Mouse (Mus musculus) embryonic facial prominence, embryonic 11.5 days (tissue): Measurements from ENCODE around the gene Sbk1. TPM values are rescaled to one million over a fixed set of nuclear protein-coding genes. Genes with fewer than 3 reads are reported as not detected.

Source experiments
- ATAC-seq: fragments of 200-750 bp; cut with Nextera tagmentation; replicated peaks from 2 replicates; pipeline ENCODE4 v1.8.0; 2017; ENCODE audit warnings: low read depth; ENCODE audit not compliant: insufficient number of reproducible peaks, low FRiP score, low TSS enrichment
- DNase-seq: peaks from one replicate; pipeline ENCODE4 v3.0.0-alpha.2; 2015; ENCODE audit warnings: low spot score
- H3K27ac ChIP-seq: fragments of 300-500 bp; sonication (generic); replicated peaks from 2 replicates; pipeline ENCODE4 v1.5.1; 2014; ENCODE audit warnings: mild to moderate bottlenecking, low read depth, low read length, control low read depth
- H3K27me3 ChIP-seq: fragments of 300-500 bp; sonication (generic); 2 replicates; pipeline ENCODE4 v1.6.1; 2014; ENCODE audit warnings: mild to moderate bottlenecking, low read length, moderate library complexity, mixed read lengths; ENCODE audit not compliant: control insufficient read depth, insufficient read depth
- H3K36me3 ChIP-seq: fragments of 300-500 bp; sonication (generic); replicated peaks from 2 replicates; pipeline ENCODE4 v1.6.1; 2014; ENCODE audit warnings: low read depth, mild to moderate bottlenecking, low read length, moderate library complexity, mixed read lengths; ENCODE audit not compliant: control insufficient read depth, insufficient read depth
- H3K4me1 ChIP-seq: fragments of 300-500 bp; sonication (generic); 2 replicates; pipeline ENCODE4 v1.6.1; 2014; ENCODE audit warnings: low read length, mixed read lengths; ENCODE audit not compliant: control insufficient read depth, insufficient read depth
- H3K4me2 ChIP-seq: fragments of 300-500 bp; sonication (generic); 2 replicates; pipeline ENCODE4 v1.6.1; 2014; ENCODE audit warnings: low read depth, mild to moderate bottlenecking, control low read depth, low read length, moderate library complexity
- H3K4me3 ChIP-seq: fragments of 300-500 bp; sonication (generic); 2 replicates; pipeline ENCODE4 v1.5.1; 2014; ENCODE audit warnings: low read depth, low read length, control low read depth
- H3K9ac ChIP-seq: fragments of 300-500 bp; sonication (generic); replicated peaks from 2 replicates; pipeline ENCODE4 v1.6.1; 2014; ENCODE audit warnings: mild to moderate bottlenecking, control low read depth, low read length
- H3K9me3 ChIP-seq: fragments of 300-500 bp; sonication (generic); replicated peaks from 2 replicates; pipeline ENCODE4 v1.6.1; 2016; ENCODE audit warnings: mild to moderate bottlenecking, low read length, inconsistent platforms, mixed read lengths; ENCODE audit not compliant: control insufficient read depth
- WGBS: fragments of 180-500 bp; shearing (Covaris S2); extraction: QIAGEN DNeasy Blood & Tissue Kit; methylation state at CpG from one replicate; pipeline ENCODE4 v1.1.7; 2014; 5-methylcytosine and 5-hydroxymethylcytosine counted together
- polyA plus RNA-seq: library from polyadenylated mRNA; unstranded; fragments of >200 nt; fragmentation: Nextera tagmentation; extraction: Ambion mirVana; gene quantifications from 2 replicates; pipeline ENCODE4 v1.2.1, GENCODE M21; 2014

Gene Sbk1
- polyA plus RNA-seq, 1 experiment from 2014 or later, result 88.3 TPM

- Histone ChIP-seq H3K27ac (no peak overlapping the region), H3K4me3 (no peak overlapping the region), H3K36me3 (peaks cover 6% of the 10 kb centered on the region), H3K4me1 (no peaks in the 10 kb centered on the region), H3K4me2 (no peak overlapping the region), H3K9ac (no peak overlapping the region), H3K27me3 (no peaks in the 10 kb centered on the region), H3K9me3 (no peaks in the 10 kb centered on the region)
- no peak for ATAC-seq
- DNase-seq, result no peak
- WGBS, result 85% methylated on average over 12 of the region's 12 CpGs
These were observed 13.1 kb downstream of the Sbk1 start for GRCm38 (mm10) chr7:126285293-126286211.

GRCm38 (mm10) chr7:126286311-126286710, 13.9 kb downstream of the Sbk1 start:
- H3K4me1 ChIP-seq, result no peaks in the 10 kb centered on the region
- H3K4me3 ChIP-seq, result no peak overlapping the region
- H3K27ac ChIP-seq, result no peak overlapping the region
- ATAC-seq, result no peak
- H3K9ac ChIP-seq, result no peak overlapping the region
- no peak for DNase-seq
- peaks cover 5% of the 10 kb centered on the region for H3K36me3 ChIP-seq
- WGBS, result 85% methylated on average over 2 of the region's 2 CpGs
- no peaks in the 10 kb centered on the region for H3K9me3 ChIP-seq
- H3K27me3 ChIP-seq, result no peaks in the 10 kb centered on the region
- no peak overlapping the region for H3K4me2 ChIP-seq

DNA sequence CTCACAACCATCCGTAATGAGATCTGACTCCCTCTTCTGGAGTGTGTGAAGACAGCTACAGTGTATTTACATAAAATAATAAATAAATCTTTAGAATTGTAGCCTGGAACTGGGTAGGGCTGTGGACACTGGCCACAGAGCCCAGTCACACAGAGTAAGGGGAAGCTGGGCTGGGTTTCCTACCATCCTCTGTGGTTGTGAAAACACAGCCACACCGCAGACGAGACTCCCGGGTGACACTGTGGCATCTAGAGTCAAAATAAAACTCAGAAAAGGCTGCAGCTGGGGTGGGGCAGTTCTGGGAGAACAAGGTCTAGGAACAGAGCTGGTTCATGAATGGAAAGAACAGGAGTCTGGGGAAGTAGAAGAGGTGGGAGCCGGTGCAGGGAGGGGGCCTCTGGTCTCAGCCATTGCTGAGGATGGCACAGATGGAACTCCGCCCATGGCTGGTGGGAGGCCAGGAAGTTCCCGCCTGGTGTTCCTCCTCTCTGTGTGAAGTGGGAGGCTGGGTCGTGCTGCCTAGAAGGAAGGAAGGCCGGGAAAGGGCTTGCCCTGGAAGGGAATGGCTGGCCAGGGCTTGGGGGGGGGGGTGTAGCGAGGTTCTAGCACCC, 15.2 kb downstream of the Sbk1 start:
- H3K27me3 ChIP-seq, result no peaks in the 10 kb centered on the region
- DNase-seq (no peak), ATAC-seq (no peak)
- no peaks in the 10 kb centered on the region for H3K4me1 ChIP-seq
- 63% methylated on average over 10 of the region's 10 CpGs for WGBS
- no peaks in the 10 kb centered on the region for H3K9me3 ChIP-seq
- H3K27ac ChIP-seq, result no peak overlapping the region
- no peak overlapping the region for H3K4me2 ChIP-seq
- peaks cover 13% of the 10 kb centered on the region for H3K36me3 ChIP-seq
- H3K9ac ChIP-seq, result no peak overlapping the region
- no peak overlapping the region for H3K4me3 ChIP-seq

DNA sequence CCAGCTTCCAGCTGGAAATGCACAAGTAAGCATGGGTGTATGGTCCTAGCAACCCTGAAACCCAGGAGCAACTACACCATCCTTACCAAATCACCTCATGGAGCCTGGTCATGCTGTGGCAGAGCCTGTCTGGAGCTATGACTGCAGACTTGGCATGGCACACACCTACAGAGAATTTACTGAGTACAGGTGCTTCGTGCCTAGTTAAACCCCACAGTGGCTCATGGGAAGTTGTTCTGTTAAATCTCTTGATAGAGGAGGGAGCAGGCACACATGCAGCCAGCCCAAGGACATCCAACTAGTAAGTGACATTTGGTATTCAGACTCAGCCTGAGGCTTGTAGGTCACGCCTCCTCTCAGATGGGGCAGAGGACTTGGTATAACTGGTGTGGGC, 15.7 kb downstream of the Sbk1 start:
- H3K27ac ChIP-seq, result no peak overlapping the region
- WGBS, result 83% methylated on average over 2 of the region's 2 CpGs
- no peaks in the 10 kb centered on the region for H3K9me3 ChIP-seq
- ATAC-seq (no peak), DNase-seq (no peak)
- H3K4me2 ChIP-seq, result no peak overlapping the region
- H3K27me3 ChIP-seq, result no peaks in the 10 kb centered on the region
- no peaks in the 10 kb centered on the region for H3K4me1 ChIP-seq
- H3K9ac ChIP-seq, result no peak overlapping the region
- H3K4me3 ChIP-seq, result no peak overlapping the region
- peaks cover 16% of the 10 kb centered on the region for H3K36me3 ChIP-seq

GRCm38 (mm10) chr7:126288571-126289091, 16.2 kb downstream of the Sbk1 start:
- ATAC-seq, result no peak
- Histone ChIP-seq H3K27ac (no peak overlapping the region), H3K9ac (no peak overlapping the region), H3K27me3 (no peaks in the 10 kb centered on the region), H3K36me3 (peaks cover 19% of the 10 kb centered on the region), H3K4me1 (no peaks in the 10 kb centered on the region), H3K9me3 (no peaks in the 10 kb centered on the region), H3K4me2 (no peak overlapping the region), H3K4me3 (no peak overlapping the region)
- no peak for DNase-seq
- 90% methylated on average over 13 of the region's 13 CpGs for WGBS

- Histone ChIP-seq H3K4me2 (no peak overlapping the region), H3K4me3 (no peak overlapping the region), H3K36me3 (peaks cover 19% of the 10 kb centered on the region), H3K4me1 (no peaks in the 10 kb centered on the region), H3K9ac (no peak overlapping the region), H3K27ac (no peak overlapping the region), H3K9me3 (no peaks in the 10 kb centered on the region), H3K27me3 (no peaks in the 10 kb centered on the region)
- ATAC-seq, result no peak
- no peak for DNase-seq
- WGBS, result 90% methylated on average over 7 of the region's 7 CpGs
These were observed 17.0 kb downstream of the Sbk1 start for GRCm38 (mm10) chr7:126289371-126289770.

DNA sequence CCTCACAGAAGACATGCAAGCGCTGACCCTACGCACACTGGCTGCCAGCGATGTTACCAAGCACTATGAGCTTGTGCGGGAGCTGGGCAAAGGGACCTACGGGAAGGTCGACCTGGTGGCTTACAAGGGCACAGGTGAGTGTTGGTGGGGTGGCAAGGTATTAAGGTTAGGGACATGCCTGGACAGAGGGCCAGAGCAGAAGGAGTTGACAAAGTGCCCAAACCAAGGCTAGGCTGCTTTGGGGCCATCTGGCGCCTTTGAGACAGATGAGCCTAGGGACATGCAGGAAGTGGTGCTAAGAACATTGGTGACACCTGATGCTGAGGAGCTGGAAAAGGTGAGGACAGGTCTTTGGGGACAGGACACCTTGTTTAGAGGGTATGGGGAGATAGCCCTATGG, 17.5 kb downstream of the Sbk1 start:
- H3K27me3 ChIP-seq, result no peaks in the 10 kb centered on the region
- no peak for DNase-seq
- 97% methylated on average over 7 of the region's 7 CpGs for WGBS
- no peak overlapping the region for H3K9ac ChIP-seq
- H3K4me3 ChIP-seq, result no peak overlapping the region
- no peak overlapping the region for H3K27ac ChIP-seq
- no peaks in the 10 kb centered on the region for H3K4me1 ChIP-seq
- no peak for ATAC-seq
- H3K9me3 ChIP-seq, result no peaks in the 10 kb centered on the region
- H3K4me2 ChIP-seq, result no peak overlapping the region
- peaks cover 19% of the 10 kb centered on the region for H3K36me3 ChIP-seq
